Mouse (Mus musculus): ENCODE results near the gene Gm45213. TPM values are rescaled to one million over a fixed set of nuclear protein-coding genes. Genes with fewer than 3 reads are reported as not detected.

Gene Gm45213
- polyA plus RNA-seq, 1 experiment from 2014 or later = not detected

GRCm38 (mm10) chr7:66010518-66010917, 32.9 kb upstream of the Gm45213 start:
- H3K4me2 ChIP-seq (ENCODE audit: low read depth, low read length) = no peak overlapping the region
- 82% methylated on average over 6 of the region's 6 CpGs for WGBS

GRCm38 (mm10) chr7:66027747-66028146, 15.7 kb upstream of the Gm45213 start:
- peak; percentile 51; the same call in 1 of the 2 replicates for ATAC-seq (ENCODE audit: low read depth)
- 83% methylated on average over 2 of the region's 2 CpGs for WGBS

More at GRCm38 (mm10) chr7:66010518-66010917, 32.9 kb upstream of the Gm45213 start:
- H3K4me3 ChIP-seq (ENCODE audit: low read depth, low read length) = no peak overlapping the region
- ATAC-seq (ENCODE audit: low read depth) = no peak
- H3K27ac ChIP-seq (ENCODE audit: low read depth, low read length) = no peak overlapping the region
- H3K27me3 ChIP-seq (ENCODE audit: control insufficient read depth, insufficient read depth, low read length) = no peaks in the 10 kb centered on the region
- H3K36me3 ChIP-seq (ENCODE audit: control insufficient read depth, insufficient read depth, low read length) = no peaks in the 10 kb centered on the region
- H3K9me3 ChIP-seq (ENCODE audit: control insufficient read depth, low read length) = no peaks in the 10 kb centered on the region
- H3K4me1 ChIP-seq (ENCODE audit: control insufficient read depth, insufficient read depth, low read length) = no peaks in the 10 kb centered on the region
- no peak overlapping the region for H3K9ac ChIP-seq (replicated peaks; ENCODE audit: low read depth, low read length)

GRCm38 (mm10) chr7:66028766-66029512, 14.5 kb upstream of the Gm45213 start:
- Histone ChIP-seq H3K9me3 (ENCODE audit: control insufficient read depth, low read length) (no peaks in the 10 kb centered on the region), H3K4me2 (ENCODE audit: low read depth, low read length) (no peak overlapping the region), H3K4me3 (ENCODE audit: low read depth, low read length) (no peak overlapping the region), H3K9ac (replicated peaks; ENCODE audit: low read depth, low read length) (no peak overlapping the region), H3K36me3 (ENCODE audit: control insufficient read depth, insufficient read depth, low read length) (no peaks in the 10 kb centered on the region), H3K4me1 (ENCODE audit: control insufficient read depth, insufficient read depth, low read length) (no peaks in the 10 kb centered on the region), H3K27me3 (ENCODE audit: control insufficient read depth, insufficient read depth, low read length) (no peaks in the 10 kb centered on the region), H3K27ac (ENCODE audit: low read depth, low read length) (no peak overlapping the region)
- ATAC-seq (ENCODE audit: low read depth) = no peak
- 43% methylated on average over 6 of the region's 6 CpGs for WGBS

More at GRCm38 (mm10) chr7:66027747-66028146, 15.7 kb upstream of the Gm45213 start:
- Histone ChIP-seq H3K36me3 (ENCODE audit: control insufficient read depth, insufficient read depth, low read length) (no peaks in the 10 kb centered on the region), H3K4me1 (ENCODE audit: control insufficient read depth, insufficient read depth, low read length) (no peaks in the 10 kb centered on the region), H3K9me3 (ENCODE audit: control insufficient read depth, low read length) (no peaks in the 10 kb centered on the region), H3K27me3 (ENCODE audit: control insufficient read depth, insufficient read depth, low read length) (no peaks in the 10 kb centered on the region), H3K27ac (ENCODE audit: low read depth, low read length) (no peak overlapping the region), H3K4me3 (ENCODE audit: low read depth, low read length) (no peak overlapping the region), H3K4me2 (ENCODE audit: low read depth, low read length) (no peak overlapping the region), H3K9ac (replicated peaks; ENCODE audit: low read depth, low read length) (no peak overlapping the region)

GRCm38 (mm10) chr7:66036809-66037208, 6.6 kb upstream of the Gm45213 start:
- H3K36me3 ChIP-seq (ENCODE audit: control insufficient read depth, insufficient read depth, low read length) = no peaks in the 10 kb centered on the region
- no peak overlapping the region for H3K4me2 ChIP-seq (ENCODE audit: low read depth, low read length)
- 26% methylated on average over 8 of the region's 8 CpGs for WGBS
- H3K27me3 ChIP-seq (ENCODE audit: control insufficient read depth, insufficient read depth, low read length) = no peaks in the 10 kb centered on the region
- peak; percentile 65 for ATAC-seq (ENCODE audit: low read depth)
- H3K4me1 ChIP-seq (ENCODE audit: control insufficient read depth, insufficient read depth, low read length) = peaks cover 4% of the 10 kb centered on the region; the same call in 1 of the 2 replicates
- H3K4me3 ChIP-seq (ENCODE audit: low read depth, low read length) = no peak overlapping the region
- H3K9me3 ChIP-seq (ENCODE audit: control insufficient read depth, low read length) = no peaks in the 10 kb centered on the region
- peak overlapping the region; percentile 11; the same call in 1 of the 2 replicates for H3K27ac ChIP-seq (ENCODE audit: low read depth, low read length)
- no peak overlapping the region for H3K9ac ChIP-seq (replicated peaks; ENCODE audit: low read depth, low read length)

- Histone ChIP-seq H3K27me3 (ENCODE audit: control insufficient read depth, insufficient read depth, low read length) (no peaks in the 10 kb centered on the region), H3K9ac (replicated peaks; ENCODE audit: low read depth, low read length) (no peak overlapping the region), H3K4me1 (ENCODE audit: control insufficient read depth, insufficient read depth, low read length) (peaks cover 4% of the 10 kb centered on the region; the same call in 1 of the 2 replicates), H3K9me3 (ENCODE audit: control insufficient read depth, low read length) (no peaks in the 10 kb centered on the region), H3K36me3 (ENCODE audit: control insufficient read depth, insufficient read depth, low read length) (no peaks in the 10 kb centered on the region), H3K4me3 (ENCODE audit: low read depth, low read length) (no peak overlapping the region), H3K4me2 (ENCODE audit: low read depth, low read length) (no peak overlapping the region), H3K27ac (ENCODE audit: low read depth, low read length) (no peak overlapping the region)
- WGBS = 73% methylated on average over 3 of the region's 3 CpGs
- ATAC-seq (ENCODE audit: low read depth) = no peak
These were observed 5.1 kb upstream of the Gm45213 start for GRCm38 (mm10) chr7:66038261-66038660.

- WGBS = 76% methylated on average over 11 of the region's 11 CpGs
- ATAC-seq (ENCODE audit: low read depth) = no peak
- Histone ChIP-seq H3K4me2 (ENCODE audit: low read depth, low read length) (no peak overlapping the region), H3K9ac (replicated peaks; ENCODE audit: low read depth, low read length) (no peak overlapping the region; the same call in 1 of the 2 replicates), H3K4me1 (ENCODE audit: control insufficient read depth, insufficient read depth, low read length) (peaks cover 4% of the 10 kb centered on the region; the same call in 1 of the 2 replicates), H3K27me3 (ENCODE audit: control insufficient read depth, insufficient read depth, low read length) (no peaks in the 10 kb centered on the region), H3K4me3 (ENCODE audit: low read depth, low read length) (no peak overlapping the region), H3K27ac (ENCODE audit: low read depth, low read length) (no peak overlapping the region), H3K36me3 (ENCODE audit: control insufficient read depth, insufficient read depth, low read length) (no peaks in the 10 kb centered on the region), H3K9me3 (ENCODE audit: control insufficient read depth, low read length) (no peaks in the 10 kb centered on the region)
These were observed 4.7 kb upstream of the Gm45213 start for GRCm38 (mm10) chr7:66038730-66039129.

GRCm38 (mm10) chr7:66040026-66040814, 3.2 kb upstream of the Gm45213 start:
- H3K9me3 ChIP-seq (ENCODE audit: control insufficient read depth, low read length) = no peaks in the 10 kb centered on the region
- no peaks in the 10 kb centered on the region for H3K27me3 ChIP-seq (ENCODE audit: control insufficient read depth, insufficient read depth, low read length)
- 65% methylated on average over 18 of the region's 18 CpGs for WGBS
- H3K4me2 ChIP-seq (ENCODE audit: low read depth, low read length) = no peak overlapping the region
- H3K4me3 ChIP-seq (ENCODE audit: low read depth, low read length) = no peak overlapping the region
- H3K36me3 ChIP-seq (ENCODE audit: control insufficient read depth, insufficient read depth, low read length) = no peaks in the 10 kb centered on the region
- no peak overlapping the region for H3K9ac ChIP-seq (replicated peaks; ENCODE audit: low read depth, low read length)
- H3K4me1 ChIP-seq (ENCODE audit: control insufficient read depth, insufficient read depth, low read length) = peaks cover 19% of the 10 kb centered on the region
- no peak for ATAC-seq (ENCODE audit: low read depth)
- H3K27ac ChIP-seq (ENCODE audit: low read depth, low read length) = no peak overlapping the region

- no peaks in the 10 kb centered on the region for H3K27me3 ChIP-seq (ENCODE audit: control insufficient read depth, insufficient read depth, low read length)
- ATAC-seq (ENCODE audit: low read depth) = peak; percentile 59; the same call in 1 of the 2 replicates
- H3K27ac ChIP-seq (ENCODE audit: low read depth, low read length) = no peak overlapping the region
- no peaks in the 10 kb centered on the region for H3K36me3 ChIP-seq (ENCODE audit: control insufficient read depth, insufficient read depth, low read length)
- H3K4me2 ChIP-seq (ENCODE audit: low read depth, low read length) = 0 out of 2 replicates have a peak overlapping the region, but pooled peaks have one; percentile 6
- H3K4me1 ChIP-seq (ENCODE audit: control insufficient read depth, insufficient read depth, low read length) = peaks cover 26% of the 10 kb centered on the region
- WGBS = 10% methylated on average over 9 of the region's 9 CpGs
- H3K9ac ChIP-seq (replicated peaks; ENCODE audit: low read depth, low read length) = no peak overlapping the region
- H3K4me3 ChIP-seq (ENCODE audit: low read depth, low read length) = no peak overlapping the region
- H3K9me3 ChIP-seq (ENCODE audit: control insufficient read depth, low read length) = no peaks in the 10 kb centered on the region
These were observed 1.2 kb downstream of the Gm45213 start for GRCm38 (mm10) chr7:66044617-66045016.

All from neural tube, embryonic 14.5 days (tissue).